Mouse (Mus musculus) hindbrain, embryonic 11.5 days (tissue): ENCODE results near the gene Gprc5b. TPM values are rescaled to one million over a fixed set of nuclear protein-coding genes. Genes with fewer than 3 reads are reported as not detected.

Experiments
- ATAC-seq: fragments of 200-750 bp; cut with Nextera tagmentation; 2 replicates; pipeline ENCODE4 v1.8.0; 2017; ENCODE audit warnings: mild to moderate bottlenecking, moderate TSS enrichment, moderate library complexity; ENCODE audit not compliant: low FRiP score
- DNase-seq: peaks from one replicate; pipeline ENCODE4 v3.0.0-alpha.2; 2015; ENCODE audit warnings: low spot score
- H3K27ac ChIP-seq: fragments of 300-500 bp; sonication (generic); 2 replicates; pipeline ENCODE4 v1.5.1; 2014; ENCODE audit warnings: mild to moderate bottlenecking, low read depth, low read length
- H3K27me3 ChIP-seq: fragments of 300-500 bp; sonication (generic); 2 replicates; pipeline ENCODE4 v1.6.1; 2014; ENCODE audit warnings: mild to moderate bottlenecking, low read length, moderate library complexity, mixed read lengths; ENCODE audit not compliant: control insufficient read depth, insufficient read depth
- H3K36me3 ChIP-seq: fragments of 300-500 bp; sonication (generic); 2 replicates; pipeline ENCODE4 v1.6.1; 2014; ENCODE audit warnings: mild to moderate bottlenecking, low read length, moderate library complexity, mixed read lengths; ENCODE audit not compliant: control insufficient read depth, insufficient read depth
- H3K4me1 ChIP-seq: fragments of 300-500 bp; sonication (generic); replicated peaks from 2 replicates; pipeline ENCODE4 v1.6.1; 2014; ENCODE audit warnings: low read length, mixed read lengths; ENCODE audit not compliant: control insufficient read depth, insufficient read depth
- H3K4me2 ChIP-seq: fragments of 300-500 bp; sonication (generic); replicated peaks from 2 replicates; pipeline ENCODE4 v1.6.1; 2014; ENCODE audit warnings: mild to moderate bottlenecking, low read depth, low read length
- H3K4me3 ChIP-seq: fragments of 300-500 bp; sonication (generic); 2 replicates; pipeline ENCODE4 v1.5.1; 2014; ENCODE audit warnings: low read depth, low read length
- H3K9ac ChIP-seq: fragments of 300-500 bp; sonication (generic); 2 replicates; pipeline ENCODE4 v1.6.1; 2014; ENCODE audit warnings: low read depth, low read length
- H3K9me3 ChIP-seq: fragments of 300-500 bp; sonication (generic); 2 replicates; pipeline ENCODE4 v1.6.1; 2016; ENCODE audit warnings: low read length; ENCODE audit not compliant: control insufficient read depth
- WGBS: fragments of 180-500 bp; shearing (Covaris S2); extraction: QIAGEN DNeasy Blood & Tissue Kit; methylation state at CpG from one replicate; pipeline ENCODE4 v1.1.7; 2014; 5-methylcytosine and 5-hydroxymethylcytosine counted together
- polyA plus RNA-seq: library from polyadenylated mRNA; unstranded; fragments of >200 nt; fragmentation: Nextera tagmentation; extraction: Ambion mirVana; gene quantifications from 2 replicates; pipeline ENCODE4 v1.2.1, GENCODE M21; 2014

The Gprc5b gene
- polyA plus RNA-seq, 1 experiment from 2014 or later: 30.3 TPM

- no peak overlapping the region for H3K27ac ChIP-seq
- H3K36me3 ChIP-seq: no peaks in the 10 kb centered on the region
- no peaks in the 10 kb centered on the region for H3K4me1 ChIP-seq
- H3K9me3 ChIP-seq: no peaks in the 10 kb centered on the region
- no peaks in the 10 kb centered on the region for H3K27me3 ChIP-seq
- no peak overlapping the region for H3K9ac ChIP-seq
- H3K4me2 ChIP-seq: no peak overlapping the region
- DNase-seq: no peak
- whole genome bisulfite sequencing: 68% methylated on average over 11 of the region's 11 CpGs
- H3K4me3 ChIP-seq: no peak overlapping the region
- no peak for ATAC-seq
Measured at GRCm38 (mm10) chr7:118953626-118954282, 41.3 kb downstream of the Gprc5b start.

- Histone ChIP-seq H3K9ac (no peak overlapping the region), H3K4me1 (no peaks in the 10 kb centered on the region), H3K9me3 (no peaks in the 10 kb centered on the region), H3K27me3 (no peaks in the 10 kb centered on the region), H3K27ac (no peak overlapping the region), H3K4me2 (no peak overlapping the region), H3K36me3 (no peaks in the 10 kb centered on the region), H3K4me3 (no peak overlapping the region)
- ATAC-seq (no peak), DNase-seq (no peak)
- 87% methylated on average over 7 of the region's 7 CpGs for WGBS
Measured at GRCm38 (mm10) chr7:118949749-118950148, 45.3 kb downstream of the Gprc5b start.

- Histone ChIP-seq H3K4me3 (no peak overlapping the region), H3K27ac (no peak overlapping the region), H3K36me3 (no peaks in the 10 kb centered on the region), H3K9me3 (no peaks in the 10 kb centered on the region), H3K4me2 (no peak overlapping the region), H3K27me3 (no peaks in the 10 kb centered on the region), H3K4me1 (no peaks in the 10 kb centered on the region), H3K9ac (no peak overlapping the region)
- ATAC-seq (no peak), DNase-seq (no peak)
- 60% methylated on average over 2 of the region's 2 CpGs for WGBS
Measured at GRCm38 (mm10) chr7:118948677-118949282, 46.2 kb downstream of the Gprc5b start.

- no peak overlapping the region for H3K9ac ChIP-seq
- H3K4me2 ChIP-seq: no peak overlapping the region
- no peak overlapping the region for H3K27ac ChIP-seq
- H3K9me3 ChIP-seq: no peaks in the 10 kb centered on the region
- no peaks in the 10 kb centered on the region for H3K27me3 ChIP-seq
- DNase-seq (no peak), ATAC-seq (no peak)
- no peaks in the 10 kb centered on the region for H3K36me3 ChIP-seq
- no peaks in the 10 kb centered on the region for H3K4me1 ChIP-seq
- H3K4me3 ChIP-seq: no peak overlapping the region
- WGBS: 73% methylated on average over 3 of the region's 3 CpGs
Measured at GRCm38 (mm10) chr7:118947241-118947640, 47.8 kb downstream of the Gprc5b start.

GRCm38 (mm10) chr7:118944884-118945283 is 50.1 kb downstream of the Gprc5b start:
- H3K9me3 ChIP-seq: no peaks in the 10 kb centered on the region
- no peak overlapping the region for H3K27ac ChIP-seq
- DNase-seq (no peak), ATAC-seq (no peak)
- H3K36me3 ChIP-seq: no peaks in the 10 kb centered on the region
- H3K4me1 ChIP-seq: no peaks in the 10 kb centered on the region
- H3K4me3 ChIP-seq: no peak overlapping the region
- H3K27me3 ChIP-seq: no peaks in the 10 kb centered on the region
- no peak overlapping the region for H3K4me2 ChIP-seq
- WGBS: 24% methylated on average over 2 of the region's 2 CpGs
- H3K9ac ChIP-seq: no peak overlapping the region

- ATAC-seq: 0 out of 2 replicates have a peak, but pooled peaks have one; percentile 14
- no peaks in the 10 kb centered on the region for H3K27me3 ChIP-seq
- no peaks in the 10 kb centered on the region for H3K9me3 ChIP-seq
- no peak overlapping the region for H3K4me2 ChIP-seq
- WGBS: 41% methylated on average over 7 of the region's 7 CpGs
- H3K36me3 ChIP-seq: no peaks in the 10 kb centered on the region
- H3K27ac ChIP-seq: 0 out of 2 replicates have a peak overlapping the region, but pooled peaks have one; percentile 17
- H3K4me1 ChIP-seq: no peaks in the 10 kb centered on the region
- H3K4me3 ChIP-seq: no peak overlapping the region
- DNase-seq: no peak
- H3K9ac ChIP-seq: no peak overlapping the region
Measured at GRCm38 (mm10) chr7:118943170-118943569, 51.8 kb downstream of the Gprc5b start.

- no peak for ATAC-seq
- Histone ChIP-seq H3K27me3 (no peaks in the 10 kb centered on the region), H3K9ac (no peak overlapping the region), H3K4me1 (no peaks in the 10 kb centered on the region), H3K9me3 (no peaks in the 10 kb centered on the region), H3K27ac (no peak overlapping the region), H3K36me3 (no peaks in the 10 kb centered on the region), H3K4me2 (no peak overlapping the region), H3K4me3 (no peak overlapping the region)
- DNase-seq: no peak
- WGBS: 91% methylated on average over 3 of the region's 3 CpGs
Measured at GRCm38 (mm10) chr7:118942297-118942696, 52.7 kb downstream of the Gprc5b start.

GRCm38 (mm10) chr7:118937469-118938387 is 57.3 kb downstream of the Gprc5b start:
- H3K9ac ChIP-seq: no peak overlapping the region
- H3K36me3 ChIP-seq: no peaks in the 10 kb centered on the region
- no peaks in the 10 kb centered on the region for H3K9me3 ChIP-seq
- no peaks in the 10 kb centered on the region for H3K4me1 ChIP-seq
- ATAC-seq (no peak), DNase-seq (no peak)
- no peaks in the 10 kb centered on the region for H3K27me3 ChIP-seq
- no peak overlapping the region for H3K27ac ChIP-seq
- H3K4me2 ChIP-seq: no peak overlapping the region
- 78% methylated on average over 11 of the region's 11 CpGs for WGBS
- H3K4me3 ChIP-seq: no peak overlapping the region
